Mouse (Mus musculus) limb, embryonic 13.5 days (tissue): ENCODE results near the gene Acox1. TPM values are rescaled to one million over a fixed set of nuclear protein-coding genes. Genes with fewer than 3 reads are reported as not detected.

Experiments used
- ATAC-seq: fragments of 200-750 bp; cut with Nextera tagmentation; 2 replicates; pipeline ENCODE4 v1.8.0; 2017; ENCODE audit warnings: low read depth, moderate number of reproducible peaks, moderate TSS enrichment; ENCODE audit not compliant: low FRiP score
- H3K27ac ChIP-seq: fragments of 300-500 bp; sonication (generic); 2 replicates; pipeline ENCODE4 v1.5.1; 2015; ENCODE audit warnings: inconsistent platforms, mild to moderate bottlenecking, moderate library complexity
- H3K27me3 ChIP-seq: fragments of 300-500 bp; sonication (generic); 2 replicates; pipeline ENCODE4 v1.6.1; 2015; ENCODE audit warnings: mild to moderate bottlenecking, inconsistent platforms
- H3K36me3 ChIP-seq: fragments of 300-500 bp; sonication (generic); 2 replicates; pipeline ENCODE4 v1.6.1; 2015; ENCODE audit warnings: inconsistent platforms, mild to moderate bottlenecking, moderate library complexity
- H3K4me1 ChIP-seq: fragments of 300-500 bp; sonication (generic); 2 replicates; pipeline ENCODE4 v1.6.1; 2015; ENCODE audit warnings: inconsistent platforms
- H3K4me2 ChIP-seq: fragments of 300-500 bp; sonication (generic); replicated peaks from 2 replicates; pipeline ENCODE4 v1.6.1; 2015; ENCODE audit warnings: inconsistent platforms, mild to moderate bottlenecking, moderate library complexity
- H3K4me3 ChIP-seq: fragments of 300-500 bp; sonication (generic); 2 replicates; pipeline ENCODE4 v1.5.1; 2015; ENCODE audit warnings: moderate library complexity, mild to moderate bottlenecking, inconsistent platforms
- H3K9ac ChIP-seq: fragments of 300-500 bp; sonication (generic); 2 replicates; pipeline ENCODE4 v1.6.1; 2015; ENCODE audit warnings: mild to moderate bottlenecking, inconsistent platforms
- H3K9me3 ChIP-seq: fragments of 300-500 bp; sonication (generic); 2 replicates; pipeline ENCODE4 v1.6.1; 2016; ENCODE audit warnings: inconsistent platforms
- WGBS: fragments of 180-500 bp; shearing (Covaris S2); methylation state at CpG from one replicate; pipeline ENCODE4 v1.1.7; 2015; 5-methylcytosine and 5-hydroxymethylcytosine counted together
- polyA plus RNA-seq: library from polyadenylated mRNA; unstranded; fragments of >200 nt; fragmentation: Nextera tagmentation; extraction: Ambion mirVana; gene quantifications from 2 replicates; pipeline ENCODE4 v1.2.1, GENCODE M21; 2015

Acox1 gene
- polyA plus RNA-seq, 1 experiment from 2014 or later, result 23.5 TPM

GRCm38 (mm10) chr11:116208660-116209059 lies 9.8 kb upstream of the Acox1 start:
- Histone ChIP-seq H3K4me1 (no peaks in the 10 kb centered on the region), H3K27ac (no peak overlapping the region), H3K9me3 (no peaks in the 10 kb centered on the region), H3K9ac (no peak overlapping the region), H3K4me2 (no peak overlapping the region), H3K36me3 (peaks cover 39% of the 10 kb centered on the region), H3K27me3 (no peaks in the 10 kb centered on the region), H3K4me3 (no peak overlapping the region)
- no peak for ATAC-seq
- WGBS, result 83% methylated on average over 3 of the region's 3 CpGs

- Histone ChIP-seq H3K9ac (no peak overlapping the region), H3K36me3 (peaks cover 40% of the 10 kb centered on the region), H3K27me3 (no peaks in the 10 kb centered on the region), H3K9me3 (no peaks in the 10 kb centered on the region), H3K4me1 (no peaks in the 10 kb centered on the region), H3K27ac (no peak overlapping the region), H3K4me2 (no peak overlapping the region), H3K4me3 (no peak overlapping the region)
- no peak for ATAC-seq
- 75% methylated on average over 4 of the region's 4 CpGs for WGBS
These were observed 7.8 kb upstream of the Acox1 start for GRCm38 (mm10) chr11:116206678-116207077.

- WGBS, result 94% methylated on average over 3 of the region's 3 CpGs
- H3K27me3 ChIP-seq, result no peaks in the 10 kb centered on the region
- H3K27ac ChIP-seq, result no peak overlapping the region
- H3K9ac ChIP-seq, result no peak overlapping the region
- H3K4me2 ChIP-seq, result no peak overlapping the region
- no peak for ATAC-seq
- H3K36me3 ChIP-seq, result peaks cover 37% of the 10 kb centered on the region
- H3K9me3 ChIP-seq, result no peaks in the 10 kb centered on the region
- peaks cover 4% of the 10 kb centered on the region for H3K4me1 ChIP-seq
- no peak overlapping the region for H3K4me3 ChIP-seq
These were observed 4.3 kb upstream of the Acox1 start for GRCm38 (mm10) chr11:116203150-116203549.

- 93% methylated on average over 2 of the region's 2 CpGs for WGBS
- Histone ChIP-seq H3K9me3 (no peaks in the 10 kb centered on the region), H3K4me2 (no peak overlapping the region), H3K27me3 (no peaks in the 10 kb centered on the region), H3K9ac (no peak overlapping the region), H3K36me3 (peaks cover 29% of the 10 kb centered on the region), H3K4me1 (peaks cover 17% of the 10 kb centered on the region), H3K4me3 (no peak overlapping the region), H3K27ac (no peak overlapping the region)
- no peak for ATAC-seq
These were observed 2.3 kb upstream of the Acox1 start for GRCm38 (mm10) chr11:116201151-116201550.

GRCm38 (mm10) chr11:116198132-116198531 lies 713 bp downstream of the Acox1 start:
- Histone ChIP-seq H3K4me1 (peaks cover 25% of the 10 kb centered on the region), H3K9me3 (no peaks in the 10 kb centered on the region), H3K27ac (peak overlapping the region; percentile 80; the same call in 1 of the 2 replicates), H3K4me2 (peak overlapping the region; percentile 82), H3K9ac (peak overlapping the region; percentile 86), H3K36me3 (peaks cover 7% of the 10 kb centered on the region), H3K4me3 (peak overlapping the region; percentile 56), H3K27me3 (no peaks in the 10 kb centered on the region)
- 26% methylated on average over 13 of the region's 13 CpGs for WGBS
- no peak for ATAC-seq

GRCm38 (mm10) chr11:116197584-116197906 lies 1.3 kb downstream of the Acox1 start:
- WGBS, result 94% methylated on average over 6 of the region's 6 CpGs
- Histone ChIP-seq H3K9me3 (no peaks in the 10 kb centered on the region), H3K27me3 (no peaks in the 10 kb centered on the region), H3K4me3 (peak overlapping the region; percentile 56), H3K9ac (peak overlapping the region; percentile 86), H3K27ac (no peak overlapping the region), H3K4me2 (peak overlapping the region; percentile 82), H3K4me1 (peaks cover 25% of the 10 kb centered on the region), H3K36me3 (peaks cover 7% of the 10 kb centered on the region)
- ATAC-seq, result no peak

- Histone ChIP-seq H3K9ac (peak overlapping the region; percentile 86; the same call in 1 of the 2 replicates), H3K4me2 (peak overlapping the region; percentile 82; the same call in 1 of the 2 replicates), H3K9me3 (no peaks in the 10 kb centered on the region), H3K4me1 (peaks cover 25% of the 10 kb centered on the region), H3K27ac (no peak overlapping the region), H3K36me3 (peaks cover 7% of the 10 kb centered on the region), H3K27me3 (no peaks in the 10 kb centered on the region), H3K4me3 (peak overlapping the region; percentile 56; the same call in 1 of the 2 replicates)
- ATAC-seq, result no peak
- WGBS, result 94% methylated on average over 18 of the region's 18 CpGs
These were observed 1.8 kb downstream of the Acox1 start for GRCm38 (mm10) chr11:116196866-116197583.

- H3K4me3 ChIP-seq, result no peak overlapping the region
- no peaks in the 10 kb centered on the region for H3K27me3 ChIP-seq
- no peak for ATAC-seq
- H3K36me3 ChIP-seq, result peaks cover 12% of the 10 kb centered on the region
- H3K4me1 ChIP-seq, result peaks cover 25% of the 10 kb centered on the region
- WGBS, result 77% methylated on average over 3 of the region's 3 CpGs
- H3K27ac ChIP-seq, result no peak overlapping the region
- no peak overlapping the region for H3K4me2 ChIP-seq
- H3K9me3 ChIP-seq, result no peaks in the 10 kb centered on the region
- H3K9ac ChIP-seq, result no peak overlapping the region
These were observed 2.5 kb downstream of the Acox1 start for GRCm38 (mm10) chr11:116196336-116196735.

GRCm38 (mm10) chr11:116195252-116195651 lies 3.6 kb downstream of the Acox1 start:
- 67% methylated on average over 5 of the region's 5 CpGs for WGBS
- H3K27ac ChIP-seq, result no peak overlapping the region
- H3K4me2 ChIP-seq, result no peak overlapping the region
- H3K36me3 ChIP-seq, result peaks cover 22% of the 10 kb centered on the region
- H3K9ac ChIP-seq, result 0 out of 2 replicates have a peak overlapping the region, but pooled peaks have one; percentile 1
- no peaks in the 10 kb centered on the region for H3K27me3 ChIP-seq
- H3K4me1 ChIP-seq, result peaks cover 25% of the 10 kb centered on the region
- H3K4me3 ChIP-seq, result no peak overlapping the region
- H3K9me3 ChIP-seq, result no peaks in the 10 kb centered on the region
- no peak for ATAC-seq

- 0 out of 2 replicates have a peak overlapping the region, but pooled peaks have one; percentile 1 for H3K9ac ChIP-seq
- no peak overlapping the region for H3K27ac ChIP-seq
- no peak overlapping the region for H3K4me3 ChIP-seq
- H3K36me3 ChIP-seq, result peaks cover 27% of the 10 kb centered on the region
- H3K9me3 ChIP-seq, result no peaks in the 10 kb centered on the region
- H3K4me1 ChIP-seq, result peaks cover 24% of the 10 kb centered on the region
- H3K4me2 ChIP-seq, result no peak overlapping the region
- H3K27me3 ChIP-seq, result no peaks in the 10 kb centered on the region
- ATAC-seq, result no peak
- WGBS, result 93% methylated on average over 8 of the region's 8 CpGs
These were observed 4.2 kb downstream of the Acox1 start for GRCm38 (mm10) chr11:116194619-116195018.

GRCm38 (mm10) chr11:116187226-116187930 lies 11.5 kb downstream of the Acox1 start:
- whole genome bisulfite sequencing, result 78% methylated on average over 11 of the region's 11 CpGs

GRCm38 (mm10) chr11:116186360-116186759 lies 12.5 kb downstream of the Acox1 start:
- no peaks in the 10 kb centered on the region for H3K9me3 ChIP-seq
- no peaks in the 10 kb centered on the region for H3K27me3 ChIP-seq
- H3K27ac ChIP-seq, result peak overlapping the region; percentile 58; the same call in 1 of the 2 replicates
- no peak overlapping the region for H3K4me3 ChIP-seq
- no peak for ATAC-seq
- peaks cover 76% of the 10 kb centered on the region for H3K36me3 ChIP-seq
- H3K4me1 ChIP-seq, result peaks cover 6% of the 10 kb centered on the region; the same call in 1 of the 2 replicates
- 85% methylated on average over 11 of the region's 11 CpGs for WGBS
- no peak overlapping the region for H3K9ac ChIP-seq
- no peak overlapping the region for H3K4me2 ChIP-seq

More at GRCm38 (mm10) chr11:116187226-116187930, 11.5 kb downstream of the Acox1 start:
- H3K9me3 ChIP-seq, result no peaks in the 10 kb centered on the region
- H3K4me3 ChIP-seq, result no peak overlapping the region
- H3K27ac ChIP-seq, result no peak overlapping the region
- peaks cover 70% of the 10 kb centered on the region for H3K36me3 ChIP-seq
- no peak for ATAC-seq
- peaks cover 6% of the 10 kb centered on the region; the same call in 1 of the 2 replicates for H3K4me1 ChIP-seq
- no peak overlapping the region for H3K4me2 ChIP-seq
- no peak overlapping the region for H3K9ac ChIP-seq
- H3K27me3 ChIP-seq, result no peaks in the 10 kb centered on the region
